Mouse (Mus musculus): ENCODE results near the gene Cep55.

Cep55 gene

GRCm38 (mm10) chr19:38053227-38054041, 1.4 kb upstream of the Cep55 start:
- Histone ChIP-seq H3K27me3 (ENCODE audit: insufficient read depth, low read length) (no peaks in the 10 kb centered on the region), H3K9me3 (ENCODE audit: low read length) (no peaks in the 10 kb centered on the region), H3K4me1 (replicated peaks; ENCODE audit: low read depth, low read length) (peaks cover 59% of the 10 kb centered on the region), H3K36me3 (ENCODE audit: insufficient read depth, low read length) (peaks cover 15% of the 10 kb centered on the region), H3K4me3 (replicated peaks; ENCODE audit: low read length) (peak overlapping the region; percentile 81)
- no peak for TF ChIP-seq POU5F1 (IDR thresholded peaks at IDR 0.05; ENCODE audit: borderline replicate concordance, low read length)
- TF ChIP-seq CTCF (conservative IDR thresholded peaks at IDR 0.05; ENCODE audit: low read length) = no peak
- TF ChIP-seq NANOG (IDR thresholded peaks at IDR 0.05; ENCODE audit: borderline replicate concordance, low read length) = no peak

GRCm38 (mm10) chr19:38054149-38054719, 577 bp upstream of the Cep55 start:
- Histone ChIP-seq H3K27me3 (ENCODE audit: insufficient read depth, low read length) (no peaks in the 10 kb centered on the region), H3K36me3 (ENCODE audit: insufficient read depth, low read length) (peaks cover 23% of the 10 kb centered on the region), H3K4me1 (replicated peaks; ENCODE audit: low read depth, low read length) (peaks cover 64% of the 10 kb centered on the region), H3K9me3 (ENCODE audit: low read length) (no peaks in the 10 kb centered on the region), H3K4me3 (replicated peaks; ENCODE audit: low read length) (peak overlapping the region; percentile 81)
- TF ChIP-seq NANOG (IDR thresholded peaks at IDR 0.05; ENCODE audit: borderline replicate concordance, low read length) (no peak), CTCF (conservative IDR thresholded peaks at IDR 0.05; ENCODE audit: low read length) (no peak), POU5F1 (IDR thresholded peaks at IDR 0.05; ENCODE audit: borderline replicate concordance, low read length) (no peak)

GRCm38 (mm10) chr19:38055798-38056197, 987 bp downstream of the Cep55 start:
- Histone ChIP-seq H3K27me3 (ENCODE audit: insufficient read depth, low read length) (no peaks in the 10 kb centered on the region), H3K36me3 (ENCODE audit: insufficient read depth, low read length) (peaks cover 38% of the 10 kb centered on the region), H3K9me3 (ENCODE audit: low read length) (no peaks in the 10 kb centered on the region), H3K4me3 (replicated peaks; ENCODE audit: low read length) (peak overlapping the region; percentile 92), H3K4me1 (replicated peaks; ENCODE audit: low read depth, low read length) (peaks cover 64% of the 10 kb centered on the region)
- no peak for TF ChIP-seq CTCF (conservative IDR thresholded peaks at IDR 0.05; ENCODE audit: low read length)
- no peak for TF ChIP-seq POU5F1 (IDR thresholded peaks at IDR 0.05; ENCODE audit: borderline replicate concordance, low read length)
- no peak for TF ChIP-seq NANOG (IDR thresholded peaks at IDR 0.05; ENCODE audit: borderline replicate concordance, low read length)

GRCm38 (mm10) chr19:38056276-38056675, 1.5 kb downstream of the Cep55 start:
- Histone ChIP-seq H3K4me3 (replicated peaks; ENCODE audit: low read length) (peak overlapping the region; percentile 92), H3K36me3 (ENCODE audit: insufficient read depth, low read length) (peaks cover 43% of the 10 kb centered on the region), H3K27me3 (ENCODE audit: insufficient read depth, low read length) (no peaks in the 10 kb centered on the region), H3K4me1 (replicated peaks; ENCODE audit: low read depth, low read length) (peaks cover 64% of the 10 kb centered on the region), H3K9me3 (ENCODE audit: low read length) (no peaks in the 10 kb centered on the region)
- TF ChIP-seq NANOG (IDR thresholded peaks at IDR 0.05; ENCODE audit: borderline replicate concordance, low read length) = no peak
- no peak for TF ChIP-seq POU5F1 (IDR thresholded peaks at IDR 0.05; ENCODE audit: borderline replicate concordance, low read length)
- no peak for TF ChIP-seq CTCF (conservative IDR thresholded peaks at IDR 0.05; ENCODE audit: low read length)

GRCm38 (mm10) chr19:38056931-38057330, 2.1 kb downstream of the Cep55 start:
- TF ChIP-seq POU5F1 (IDR thresholded peaks at IDR 0.05; ENCODE audit: borderline replicate concordance, low read length) = no peak
- TF ChIP-seq NANOG (IDR thresholded peaks at IDR 0.05; ENCODE audit: borderline replicate concordance, low read length) = no peak
- no peak for TF ChIP-seq CTCF (conservative IDR thresholded peaks at IDR 0.05; ENCODE audit: low read length)
- Histone ChIP-seq H3K4me3 (replicated peaks; ENCODE audit: low read length) (peak overlapping the region; percentile 92), H3K4me1 (replicated peaks; ENCODE audit: low read depth, low read length) (peaks cover 65% of the 10 kb centered on the region), H3K27me3 (ENCODE audit: insufficient read depth, low read length) (no peaks in the 10 kb centered on the region), H3K36me3 (ENCODE audit: insufficient read depth, low read length) (peaks cover 50% of the 10 kb centered on the region), H3K9me3 (ENCODE audit: low read length) (no peaks in the 10 kb centered on the region)

- Histone ChIP-seq H3K4me3 (replicated peaks; ENCODE audit: low read length) (peak overlapping the region; percentile 35), H3K9me3 (ENCODE audit: low read length) (no peaks in the 10 kb centered on the region), H3K27me3 (ENCODE audit: insufficient read depth, low read length) (no peaks in the 10 kb centered on the region), H3K36me3 (ENCODE audit: insufficient read depth, low read length) (peaks cover 83% of the 10 kb centered on the region), H3K4me1 (replicated peaks; ENCODE audit: low read depth, low read length) (peaks cover 86% of the 10 kb centered on the region)
- TF ChIP-seq NANOG (IDR thresholded peaks at IDR 0.05; ENCODE audit: borderline replicate concordance, low read length) (no peak), CTCF (conservative IDR thresholded peaks at IDR 0.05; ENCODE audit: low read length) (no peak), POU5F1 (IDR thresholded peaks at IDR 0.05; ENCODE audit: borderline replicate concordance, low read length) (no peak)
Observed at GRCm38 (mm10) chr19:38063201-38063600, 8.4 kb downstream of the Cep55 start.

GRCm38 (mm10) chr19:38064051-38064450, 9.2 kb downstream of the Cep55 start:
- Histone ChIP-seq H3K9me3 (ENCODE audit: low read length) (no peaks in the 10 kb centered on the region), H3K4me1 (replicated peaks; ENCODE audit: low read depth, low read length) (peaks cover 86% of the 10 kb centered on the region), H3K4me3 (replicated peaks; ENCODE audit: low read length) (peak overlapping the region; percentile 59), H3K36me3 (ENCODE audit: insufficient read depth, low read length) (peaks cover 83% of the 10 kb centered on the region), H3K27me3 (ENCODE audit: insufficient read depth, low read length) (no peaks in the 10 kb centered on the region)
- TF ChIP-seq POU5F1 (IDR thresholded peaks at IDR 0.05; ENCODE audit: borderline replicate concordance, low read length) (no peak), NANOG (IDR thresholded peaks at IDR 0.05; ENCODE audit: borderline replicate concordance, low read length) (peak; percentile 10; the same call in 1 of the 2 replicates)

- no peaks in the 10 kb centered on the region for H3K27me3 ChIP-seq (ENCODE audit: insufficient read depth, low read length)
- H3K4me1 ChIP-seq (replicated peaks; ENCODE audit: low read depth, low read length) = peaks cover 78% of the 10 kb centered on the region
- TF ChIP-seq NANOG (IDR thresholded peaks at IDR 0.05; ENCODE audit: borderline replicate concordance, low read length) (no peak), CTCF (conservative IDR thresholded peaks at IDR 0.05; ENCODE audit: low read length) (no peak), POU5F1 (IDR thresholded peaks at IDR 0.05; ENCODE audit: borderline replicate concordance, low read length) (no peak)
- no peaks in the 10 kb centered on the region for H3K9me3 ChIP-seq (ENCODE audit: low read length)
- no peak overlapping the region for H3K4me3 ChIP-seq (replicated peaks; ENCODE audit: low read length)
- H3K36me3 ChIP-seq (ENCODE audit: insufficient read depth, low read length) = peaks cover 75% of the 10 kb centered on the region
Observed at GRCm38 (mm10) chr19:38073226-38073625, 18.4 kb downstream of the Cep55 start.
